Mouse (Mus musculus) cerebellum, adult 2 months (tissue): ENCODE measurements around the gene Cers6. TPM values are rescaled to one million over a fixed set of nuclear protein-coding genes. Genes with fewer than 3 reads are reported as not detected.

Experiments
- DNase-seq, 2 experiments: peaks; one replicate each; pipeline ENCODE4 v3.0.0; 2021
- H3K27ac ChIP-seq: fragments of 200-500 bp; 2 replicates; pipeline ENCODE4 v1.5.1; 2012; ENCODE audit warnings: low read length, control low read depth, inconsistent platforms; ENCODE audit not compliant: insufficient read depth
- H3K27me3 ChIP-seq: fragments of 200-500 bp; 2 replicates; pipeline ENCODE4 v1.6.1; 2012; ENCODE audit warnings: inconsistent platforms, mild to moderate bottlenecking, low read length, moderate library complexity; ENCODE audit not compliant: control insufficient read depth, insufficient read depth
- H3K4me1 ChIP-seq: fragments of 200-500 bp; 2 replicates; pipeline ENCODE4 v1.6.1; 2011; ENCODE audit warnings: low read length; ENCODE audit not compliant: control insufficient read depth, insufficient read depth
- H3K4me3 ChIP-seq: fragments of 200-500 bp; replicated peaks from 2 replicates; pipeline ENCODE3; 2011; ENCODE audit warnings: mild to moderate bottlenecking, low read depth, low read length, control low read depth; ENCODE audit not compliant: insufficient read depth
- CTCF ChIP-seq: fragments of 200-500 bp; IDR thresholded peaks from 2 replicates; pipeline ENCODE4 v1.5.1; 2011; ENCODE audit warnings: low read depth, mild to moderate bottlenecking, control low read depth, low read length, moderate library complexity, borderline replicate concordance; ENCODE audit not compliant: insufficient read depth
- POLR2A ChIP-seq: fragments of 200-500 bp; IDR thresholded peaks from 2 replicates; pipeline ENCODE4 v1.6.1; 2011; ENCODE audit warnings: low read length, control low read depth, borderline replicate concordance; ENCODE audit not compliant: insufficient read depth
- WGBS: fragments of 180-500 bp; shearing (Covaris S2); methylation state at CpG from one replicate; pipeline ENCODE4 v1.1.7; 2018; 5-methylcytosine and 5-hydroxymethylcytosine counted together
- polyA plus RNA-seq: library from polyadenylated mRNA; depleted of rRNA; stranded (reverse); fragments of >200 nt; gene quantifications from 2 replicates; pipeline ENCODE4 v1.2.3, GENCODE M21; 2012

Gene Cers6
- polyA plus RNA-seq, 1 experiment: 29.8 TPM

DNA sequence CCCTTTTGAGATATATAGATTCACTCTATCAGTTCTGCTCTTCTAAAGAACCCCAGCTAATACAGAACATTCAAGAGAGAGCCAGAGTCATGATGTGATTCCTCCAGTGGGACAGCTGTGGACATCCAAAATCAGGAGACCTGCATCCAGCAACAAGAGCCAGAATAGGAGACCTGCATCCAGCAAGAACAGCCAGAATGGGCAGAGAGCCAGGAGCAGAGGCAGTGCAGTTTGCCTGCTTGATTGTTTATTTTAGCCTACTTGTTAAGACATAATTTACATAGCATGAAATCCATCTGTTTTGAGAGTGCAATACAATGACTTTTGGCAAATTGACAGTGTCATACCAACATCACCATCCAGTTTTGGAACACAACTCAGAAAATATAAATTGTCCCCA, 133.2 kb downstream of the Cers6 start:
- no peak overlapping the region for H3K27ac ChIP-seq
- TF ChIP-seq POLR2A (no peak), CTCF (no peak)
- peaks cover 6% of the 10 kb centered on the region for H3K4me1 ChIP-seq
- H3K4me3 ChIP-seq: no peak overlapping the region
- no peaks in the 10 kb centered on the region for H3K27me3 ChIP-seq
- peak; percentile 57 to 68 for DNase-seq

DNA sequence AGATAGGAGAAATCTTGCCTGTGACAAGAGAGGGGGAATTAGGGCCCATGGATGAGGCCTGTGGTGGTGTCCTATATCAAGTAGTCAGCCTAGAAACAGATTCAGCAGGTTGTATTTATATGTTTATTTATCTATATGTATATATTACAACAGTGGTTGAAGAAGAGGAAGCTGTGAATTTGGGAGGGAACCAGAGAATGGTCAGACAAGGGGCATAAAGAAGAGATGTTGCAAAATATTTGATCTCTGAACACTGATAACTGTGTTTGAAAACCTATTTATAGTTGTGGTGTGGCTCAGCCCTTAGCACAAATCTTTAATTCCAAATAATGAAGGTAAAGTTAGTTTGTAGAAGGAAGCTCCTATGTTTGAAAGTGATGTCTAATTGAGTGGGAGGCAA, 134.5 kb downstream of the Cers6 start:
- no peak overlapping the region for H3K4me3 ChIP-seq
- no peaks in the 10 kb centered on the region for H3K27me3 ChIP-seq
- H3K27ac ChIP-seq: no peak overlapping the region

DNA sequence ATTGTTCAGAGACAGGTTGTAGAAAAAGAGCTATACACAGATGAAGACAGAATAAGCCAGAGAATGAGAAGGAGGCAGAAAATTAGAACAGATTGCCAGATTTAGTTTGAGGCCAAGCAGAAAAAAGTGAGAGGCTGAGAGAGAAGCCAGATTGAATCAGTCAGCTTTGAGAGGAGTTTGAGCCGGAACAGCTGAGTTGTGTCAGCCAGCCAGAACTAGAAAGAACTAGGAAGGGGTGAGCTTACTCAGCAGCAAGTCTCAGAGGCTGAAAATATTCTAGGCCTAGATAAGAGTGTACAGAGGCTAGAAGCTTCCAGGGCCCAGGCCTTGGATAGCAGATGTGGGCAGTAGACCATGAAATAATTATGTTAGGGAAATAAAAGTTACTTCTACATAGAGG, 135.0 kb downstream of the Cers6 start:
- H3K27ac ChIP-seq: no peak overlapping the region
- DNase-seq: no peak
- no peak for TF ChIP-seq CTCF
- TF ChIP-seq POLR2A: no peak
- peaks cover 6% of the 10 kb centered on the region for H3K4me1 ChIP-seq
- WGBS: 88% methylated on average over 1 of the region's 1 CpGs
- no peak overlapping the region for H3K4me3 ChIP-seq
- H3K27me3 ChIP-seq: no peaks in the 10 kb centered on the region

More for the DNA sequence above, 134.5 kb downstream of the Cers6 start:
- TF ChIP-seq CTCF: no peak
- TF ChIP-seq POLR2A: no peak
- no peak for DNase-seq
- H3K4me1 ChIP-seq: peaks cover 6% of the 10 kb centered on the region

DNA sequence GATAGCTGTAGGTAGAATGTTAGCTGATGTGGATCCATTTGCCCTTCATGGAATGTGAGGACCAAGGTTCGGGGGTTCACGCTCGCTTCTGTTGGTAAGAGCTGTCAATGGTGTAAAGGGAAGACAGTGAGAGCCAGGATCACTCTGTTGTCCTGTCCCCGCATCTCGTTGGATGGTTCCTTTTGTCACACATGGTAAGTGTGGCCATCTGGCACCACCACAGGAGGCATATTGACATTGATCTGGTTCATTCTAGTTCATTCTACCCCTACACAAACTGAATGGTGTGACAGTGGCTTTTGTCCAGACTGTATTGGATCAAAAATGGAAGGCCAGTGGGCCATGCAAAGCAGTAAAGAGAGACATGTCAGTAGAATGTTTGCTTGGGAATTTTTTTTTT, 142.8 kb downstream of the Cers6 start:
- Histone ChIP-seq H3K4me1 (peaks cover 5% of the 10 kb centered on the region; the same call in 1 of the 2 replicates), H3K27me3 (no peaks in the 10 kb centered on the region), H3K4me3 (no peak overlapping the region), H3K27ac (no peak overlapping the region; the same call in 1 of the 2 replicates)
- 7% methylated on average over 5 of the region's 5 CpGs for WGBS
- TF ChIP-seq POLR2A (no peak), CTCF (no peak)
- DNase-seq: peak; percentile 70 to 81

DNA sequence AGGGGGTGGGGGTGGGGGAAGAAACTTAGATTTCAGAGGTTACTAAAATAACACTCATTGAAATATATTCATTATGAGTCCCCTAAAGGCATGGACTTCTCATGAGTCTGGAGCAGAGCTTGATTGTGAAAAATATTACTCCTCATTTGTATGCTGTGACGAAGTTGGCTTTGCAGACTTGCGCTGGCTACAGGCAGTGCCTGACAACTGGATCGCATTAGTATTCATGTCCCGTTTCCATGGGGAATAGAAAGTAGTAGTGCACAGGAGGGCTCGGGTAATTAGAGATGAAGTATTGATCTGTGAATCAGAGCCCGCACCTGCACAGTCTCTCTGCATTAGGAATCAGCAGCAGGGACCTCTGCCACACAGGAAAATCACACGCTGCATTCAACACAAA, 150.2 kb downstream of the Cers6 start:
- H3K27ac ChIP-seq: no peak overlapping the region
- H3K27me3 ChIP-seq: no peaks in the 10 kb centered on the region
- no peak for DNase-seq
- WGBS: 59% methylated on average over 7 of the region's 7 CpGs
- TF ChIP-seq CTCF (no peak), POLR2A (no peak)
- no peak overlapping the region for H3K4me3 ChIP-seq
- peaks cover 21% of the 10 kb centered on the region for H3K4me1 ChIP-seq

DNA sequence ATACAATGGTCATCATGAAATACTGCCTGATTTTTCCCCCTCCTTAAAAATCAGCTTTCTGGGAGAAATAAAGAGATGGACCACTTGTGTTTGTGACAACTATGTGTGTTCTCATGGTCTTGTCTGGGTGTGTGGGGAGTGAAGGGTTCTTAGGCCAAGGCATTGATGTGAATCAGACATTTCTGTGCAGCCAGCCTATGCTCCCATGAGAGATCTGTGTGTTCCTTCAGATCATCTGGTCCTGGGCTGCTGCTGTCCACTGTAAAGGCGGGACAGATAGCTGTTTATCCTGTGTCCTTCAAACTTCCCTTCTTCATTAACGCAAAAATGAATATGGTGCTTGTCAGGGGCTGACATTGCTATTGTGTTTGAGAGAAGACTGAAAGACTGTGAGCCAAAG, 150.6 kb downstream of the Cers6 start:
- WGBS: 87% methylated on average over 2 of the region's 2 CpGs
- H3K4me3 ChIP-seq: no peak overlapping the region
- H3K27me3 ChIP-seq: no peaks in the 10 kb centered on the region
- H3K27ac ChIP-seq: no peak overlapping the region
- peaks cover 20% of the 10 kb centered on the region for H3K4me1 ChIP-seq
- DNase-seq: no peak
- no peak for TF ChIP-seq CTCF
- TF ChIP-seq POLR2A: no peak

DNA sequence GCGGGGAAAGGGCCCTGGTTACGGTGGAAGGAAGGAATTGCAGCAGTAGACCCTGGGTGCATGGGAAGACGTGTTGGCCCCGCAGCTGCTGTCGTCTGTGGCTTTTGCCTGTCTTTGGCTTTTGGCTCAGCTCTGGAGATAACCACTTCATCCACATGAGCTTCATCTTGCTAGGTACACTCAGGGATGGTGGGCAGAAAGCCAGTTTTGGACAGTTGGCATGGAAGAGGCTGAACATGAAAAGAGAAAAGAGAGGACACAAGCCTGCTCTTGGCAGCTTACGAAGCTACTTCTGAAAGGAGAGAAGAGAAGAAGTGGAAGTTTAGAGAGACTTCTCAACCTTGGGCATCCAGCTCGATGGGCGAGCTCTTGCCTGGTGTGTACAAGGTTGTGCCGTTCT, 153.0 kb downstream of the Cers6 start:
- H3K4me3 ChIP-seq: no peak overlapping the region
- H3K27ac ChIP-seq: no peak overlapping the region
- WGBS: 55% methylated on average over 9 of the region's 9 CpGs
- H3K27me3 ChIP-seq: no peaks in the 10 kb centered on the region
- TF ChIP-seq CTCF (no peak), POLR2A (no peak)
- H3K4me1 ChIP-seq: peaks cover 24% of the 10 kb centered on the region
- peak; percentile 72 to 82 for DNase-seq

DNA sequence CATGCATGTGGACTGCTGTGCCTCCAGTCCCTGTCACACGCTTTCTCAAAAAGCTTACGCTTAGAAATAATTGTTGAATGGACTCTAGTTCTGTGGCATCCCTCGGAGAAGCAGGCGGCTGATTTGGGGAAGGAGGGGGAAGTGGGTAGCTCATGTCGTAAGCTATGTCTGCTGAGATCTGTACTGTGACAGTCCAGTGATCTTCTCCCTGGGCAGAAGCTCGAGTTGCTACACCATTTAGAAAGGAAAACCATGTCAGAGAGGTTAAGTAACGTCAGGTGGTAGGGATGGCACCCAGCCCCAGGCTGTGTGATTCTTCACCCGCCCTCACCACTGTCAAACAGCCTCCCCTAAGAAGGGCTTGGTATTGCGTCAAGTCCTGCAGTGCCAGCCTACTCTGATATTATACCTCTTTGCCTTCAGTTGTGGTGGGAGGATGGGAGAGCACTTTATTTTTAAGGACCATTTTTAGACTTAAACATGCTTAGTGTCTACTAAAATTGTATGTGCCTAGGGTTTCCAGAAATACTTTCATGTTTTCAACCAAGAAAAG, 154.0 kb downstream of the Cers6 start:
- TF ChIP-seq POLR2A (no peak), CTCF (no peak)
- WGBS: 69% methylated on average over 9 of the region's 9 CpGs
- no peak overlapping the region for H3K27ac ChIP-seq

More for the DNA sequence above, 154.0 kb downstream of the Cers6 start:
- H3K4me1 ChIP-seq: peaks cover 27% of the 10 kb centered on the region
- no peak for DNase-seq
- no peak overlapping the region for H3K4me3 ChIP-seq
- no peaks in the 10 kb centered on the region for H3K27me3 ChIP-seq
